Mouse (Mus musculus): ENCODE measurements around the gene Gm2075. TPM values are rescaled to one million over a fixed set of nuclear protein-coding genes. Genes with fewer than 3 reads are reported as not detected.
"Not testable (repeated sequence)": the region's sequence is repeated elsewhere in the genome, so short reads cannot be mapped to it uniquely, and the experiment has no call there.

The Gm2075 gene
- not detected in 2 replicates for polyA plus RNA-seq (2014; fragmentation: Nextera tagmentation; extraction: Ambion mirVana)

DNA sequence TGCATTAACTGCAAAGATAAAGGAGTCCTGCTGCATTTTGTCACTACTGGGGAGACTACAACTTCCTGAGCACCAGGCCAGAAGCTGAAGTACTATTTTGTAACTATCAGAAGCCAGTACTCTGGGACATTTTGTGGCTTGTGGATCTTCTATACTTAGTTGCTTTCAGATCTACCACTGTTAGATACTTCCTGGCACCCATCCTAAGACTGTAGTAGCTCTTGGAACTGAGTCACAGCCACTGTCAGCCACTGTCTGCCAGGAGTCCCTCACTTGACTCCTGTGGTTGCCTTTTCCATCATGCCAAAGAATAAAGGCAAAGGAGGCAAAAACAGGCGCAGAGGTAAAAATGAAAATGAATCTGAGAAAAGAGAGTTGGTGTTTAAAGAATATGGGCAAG, at the start of gene Gm2075:
TSS of gene Gm2075 (plus strand) at position 301 of the 400 bp plus-strand sequence.
- H3K4me3 ChIP-seq (replicated peaks; ENCODE audit: low read length); H3K36me3 ChIP-seq (replicated peaks; ENCODE audit: control insufficient read depth, insufficient read depth); ATAC-seq (ENCODE audit: low FRiP score); H3K9ac ChIP-seq; H3K4me2 ChIP-seq (replicated peaks); DNase-seq (ENCODE audit: low spot score); H3K27ac ChIP-seq; H3K27me3 ChIP-seq (ENCODE audit: control insufficient read depth, insufficient read depth, low read length); H3K4me1 ChIP-seq (replicated peaks; ENCODE audit: control insufficient read depth, insufficient read depth, low read length); H3K9me3 ChIP-seq (ENCODE audit: control insufficient read depth, low read length): not testable (repeated sequence)
- no CpG with 5 or more reads among the region's 1 CpGs for WGBS

DNA sequence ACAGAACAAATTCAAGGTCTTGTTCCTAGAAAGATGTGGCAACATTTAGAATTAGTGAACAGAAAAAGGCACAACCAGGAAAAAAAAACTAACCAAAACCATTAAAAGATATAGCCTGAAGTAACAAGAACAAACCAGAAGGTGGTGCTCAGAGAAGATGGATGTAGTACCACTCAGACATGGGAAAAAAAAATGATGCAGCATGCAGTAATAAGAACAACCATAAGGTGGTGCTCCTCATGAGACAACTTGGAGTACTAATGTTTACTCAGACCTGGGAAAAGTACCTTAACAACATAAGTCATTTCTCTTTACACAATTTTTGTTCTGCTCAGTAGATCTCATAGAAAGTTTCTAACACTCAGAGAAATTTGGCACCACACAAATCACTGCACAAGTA, 27.6 kb upstream of the Gm2075 start:
- H3K9ac ChIP-seq; H3K27me3 ChIP-seq (ENCODE audit: control insufficient read depth, insufficient read depth, low read length); DNase-seq (ENCODE audit: low spot score); H3K9me3 ChIP-seq (ENCODE audit: control insufficient read depth, low read length); H3K4me1 ChIP-seq (replicated peaks; ENCODE audit: control insufficient read depth, insufficient read depth, low read length); H3K4me3 ChIP-seq (replicated peaks; ENCODE audit: low read length); ATAC-seq (ENCODE audit: low FRiP score); H3K36me3 ChIP-seq (replicated peaks; ENCODE audit: control insufficient read depth, insufficient read depth); H3K27ac ChIP-seq; H3K4me2 ChIP-seq (replicated peaks): not testable (repeated sequence)

DNA sequence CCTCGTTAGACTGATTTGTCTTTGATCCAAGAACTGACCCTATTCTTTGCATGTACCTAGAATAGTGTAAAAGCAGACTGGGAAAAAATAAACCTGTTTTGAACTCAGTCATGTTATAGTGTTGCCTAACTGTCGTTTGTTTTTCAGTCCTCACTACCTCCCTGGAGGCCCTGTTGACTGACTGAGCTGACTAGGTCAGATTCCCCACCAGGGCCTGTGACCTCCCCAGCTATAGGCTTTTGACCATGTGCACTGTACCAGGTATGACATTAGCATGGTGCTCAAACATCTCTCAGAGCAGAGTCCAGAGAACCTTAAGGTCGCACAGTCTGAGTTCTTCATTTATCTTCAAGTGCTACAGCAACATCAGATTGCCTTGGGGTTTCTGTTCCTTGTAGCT, 7.5 kb upstream of the Gm2075 start:
- H3K9ac ChIP-seq; H3K27me3 ChIP-seq (ENCODE audit: control insufficient read depth, insufficient read depth, low read length); H3K4me3 ChIP-seq (replicated peaks; ENCODE audit: low read length); DNase-seq (ENCODE audit: low spot score); H3K4me2 ChIP-seq (replicated peaks); H3K9me3 ChIP-seq (ENCODE audit: control insufficient read depth, low read length); H3K4me1 ChIP-seq (replicated peaks; ENCODE audit: control insufficient read depth, insufficient read depth, low read length); ATAC-seq (ENCODE audit: low FRiP score); H3K36me3 ChIP-seq (replicated peaks; ENCODE audit: control insufficient read depth, insufficient read depth); H3K27ac ChIP-seq: not testable (repeated sequence)
- 86% methylated on average over 3 of the region's 3 CpGs for WGBS

GRCm38 (mm10) chr12:88018671-88019070, 7.0 kb downstream of the Gm2075 start, which contains the start of gene Gm6803:
Gm6803 (minus strand) TSS chr12:88018771.
- not testable (repeated sequence) for H3K4me3 ChIP-seq (replicated peaks; ENCODE audit: low read length); H3K36me3 ChIP-seq (replicated peaks; ENCODE audit: control insufficient read depth, insufficient read depth); H3K27me3 ChIP-seq (ENCODE audit: control insufficient read depth, insufficient read depth, low read length); H3K4me1 ChIP-seq (replicated peaks; ENCODE audit: control insufficient read depth, insufficient read depth, low read length); ATAC-seq (ENCODE audit: low FRiP score); H3K4me2 ChIP-seq (replicated peaks); DNase-seq (ENCODE audit: low spot score); H3K9me3 ChIP-seq (ENCODE audit: control insufficient read depth, low read length); H3K27ac ChIP-seq; H3K9ac ChIP-seq
- WGBS, result 92% methylated on average over 2 of the region's 2 CpGs

DNA sequence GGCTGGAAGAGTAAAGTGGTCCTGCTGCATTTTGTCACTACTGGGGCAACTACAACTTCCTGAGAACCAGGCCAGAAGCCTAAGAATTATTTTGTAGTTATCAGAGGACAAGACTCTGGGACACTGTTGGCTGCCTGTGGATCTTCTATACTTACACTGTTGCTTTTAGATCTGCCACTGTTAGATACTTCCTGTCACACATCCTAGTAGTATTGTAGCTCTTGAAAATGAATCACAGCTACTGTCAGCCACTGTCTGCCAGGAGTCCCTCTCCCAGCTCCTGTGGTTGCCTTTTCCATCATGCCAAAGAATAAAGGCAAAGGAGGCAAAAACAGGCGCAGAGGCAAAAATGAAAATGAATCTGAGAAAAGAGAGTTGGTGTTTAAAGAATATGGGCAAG, 15.1 kb downstream of the Gm2075 start, which contains the start of gene Gm2056:
TSS of gene Gm2056 (plus strand) at position 301 of the 400 bp plus-strand sequence.
- not testable (repeated sequence) for DNase-seq (ENCODE audit: low spot score); H3K36me3 ChIP-seq (replicated peaks; ENCODE audit: control insufficient read depth, insufficient read depth); H3K9me3 ChIP-seq (ENCODE audit: control insufficient read depth, low read length); H3K4me2 ChIP-seq (replicated peaks); H3K9ac ChIP-seq; H3K27me3 ChIP-seq (ENCODE audit: control insufficient read depth, insufficient read depth, low read length); H3K27ac ChIP-seq; H3K4me1 ChIP-seq (replicated peaks; ENCODE audit: control insufficient read depth, insufficient read depth, low read length); ATAC-seq (ENCODE audit: low FRiP score); H3K4me3 ChIP-seq (replicated peaks; ENCODE audit: low read length)
- 94% methylated on average over 1 of the region's 1 CpGs for WGBS

DNA sequence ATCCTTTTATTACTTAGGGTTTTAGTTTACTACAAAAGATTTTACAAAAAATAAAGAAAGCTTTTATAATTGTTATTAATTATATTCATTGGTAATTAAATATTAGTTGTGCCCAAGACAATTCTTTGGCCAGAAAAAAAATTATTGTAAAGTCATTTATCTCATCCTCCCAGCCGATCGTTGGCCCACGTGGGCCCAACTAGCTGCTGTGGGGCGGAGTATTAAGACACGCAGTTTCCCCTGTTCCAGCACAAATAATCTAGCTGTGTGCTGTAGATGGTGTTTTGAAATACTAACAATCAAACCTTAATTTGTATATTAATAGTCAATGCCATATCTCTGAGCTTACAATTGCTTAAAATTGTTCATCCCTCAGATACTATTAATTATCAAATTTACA, 20.6 kb downstream of the Gm2075 start:
- not testable (repeated sequence) for ATAC-seq (ENCODE audit: low FRiP score); H3K27me3 ChIP-seq (ENCODE audit: control insufficient read depth, insufficient read depth, low read length); DNase-seq (ENCODE audit: low spot score); H3K9ac ChIP-seq; H3K36me3 ChIP-seq (replicated peaks; ENCODE audit: control insufficient read depth, insufficient read depth); H3K27ac ChIP-seq; H3K4me2 ChIP-seq (replicated peaks); H3K9me3 ChIP-seq (ENCODE audit: control insufficient read depth, low read length); H3K4me3 ChIP-seq (replicated peaks; ENCODE audit: low read length); H3K4me1 ChIP-seq (replicated peaks; ENCODE audit: control insufficient read depth, insufficient read depth, low read length)
- 94% methylated on average over 5 of the region's 5 CpGs for WGBS

GRCm38 (mm10) chr12:88039062-88039461, 27.4 kb downstream of the Gm2075 start:
- not testable (repeated sequence) for H3K36me3 ChIP-seq (replicated peaks; ENCODE audit: control insufficient read depth, insufficient read depth); H3K4me2 ChIP-seq (replicated peaks); H3K9ac ChIP-seq; ATAC-seq (ENCODE audit: low FRiP score); H3K4me3 ChIP-seq (replicated peaks; ENCODE audit: low read length); DNase-seq (ENCODE audit: low spot score); H3K27me3 ChIP-seq (ENCODE audit: control insufficient read depth, insufficient read depth, low read length); H3K27ac ChIP-seq; H3K9me3 ChIP-seq (ENCODE audit: control insufficient read depth, low read length); H3K4me1 ChIP-seq (replicated peaks; ENCODE audit: control insufficient read depth, insufficient read depth, low read length)

- not testable (repeated sequence) for H3K4me2 ChIP-seq (replicated peaks); H3K4me1 ChIP-seq (replicated peaks; ENCODE audit: control insufficient read depth, insufficient read depth, low read length); H3K27ac ChIP-seq; H3K9ac ChIP-seq; DNase-seq (ENCODE audit: low spot score); H3K9me3 ChIP-seq (ENCODE audit: control insufficient read depth, low read length); ATAC-seq (ENCODE audit: low FRiP score); H3K36me3 ChIP-seq (replicated peaks; ENCODE audit: control insufficient read depth, insufficient read depth); H3K4me3 ChIP-seq (replicated peaks; ENCODE audit: low read length); H3K27me3 ChIP-seq (ENCODE audit: control insufficient read depth, insufficient read depth, low read length)
- WGBS, result 95% methylated on average over 1 of the region's 1 CpGs
Measured at GRCm38 (mm10) chr12:88039703-88040102, 28.1 kb downstream of the Gm2075 start.

DNA sequence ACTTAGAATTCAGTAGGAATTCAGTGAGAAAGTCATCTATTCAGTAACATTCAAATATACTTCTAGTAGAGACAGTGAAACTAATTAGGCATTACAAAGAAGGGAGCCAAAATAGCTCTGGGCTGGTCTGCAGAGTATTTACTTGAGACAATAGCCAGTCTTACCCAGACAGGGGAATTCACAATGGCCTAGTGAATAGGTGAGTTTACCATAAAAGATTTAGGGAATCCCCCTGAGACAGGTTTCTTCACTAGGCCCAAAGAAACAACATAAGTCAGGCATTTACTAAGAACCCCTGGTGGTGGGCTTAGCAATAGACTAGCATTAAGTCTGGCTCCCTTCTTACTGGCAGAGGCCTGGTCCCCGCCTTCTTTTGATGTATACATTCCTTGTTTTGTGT, 33.6 kb downstream of the Gm2075 start:
- not testable (repeated sequence) for H3K4me2 ChIP-seq (replicated peaks); H3K4me3 ChIP-seq (replicated peaks; ENCODE audit: low read length); H3K36me3 ChIP-seq (replicated peaks; ENCODE audit: control insufficient read depth, insufficient read depth); ATAC-seq (ENCODE audit: low FRiP score); H3K9ac ChIP-seq; DNase-seq (ENCODE audit: low spot score); H3K27ac ChIP-seq; H3K4me1 ChIP-seq (replicated peaks; ENCODE audit: control insufficient read depth, insufficient read depth, low read length); H3K27me3 ChIP-seq (ENCODE audit: control insufficient read depth, insufficient read depth, low read length); H3K9me3 ChIP-seq (ENCODE audit: control insufficient read depth, low read length)
- 51% methylated on average over 1 of the region's 1 CpGs for WGBS

Data from hindbrain, embryonic 14.5 days (tissue).